Mouse (Mus musculus) stomach, postnatal 0 days (tissue): ENCODE data around the gene Dazap1. TPM values are rescaled to one million over a fixed set of nuclear protein-coding genes. Genes with fewer than 3 reads are reported as not detected.
A peak's percentile ranks its signal among the peaks of the same experiment; 100 is the strongest.

Source experiments
- ATAC-seq: fragments of 200-750 bp; cut with Nextera tagmentation; 2 replicates; pipeline ENCODE4 v1.8.0; 2017; ENCODE audit not compliant: low FRiP score, low TSS enrichment
- DNase-seq: peaks from one replicate; pipeline ENCODE4 v3.0.0-alpha.2; 2016; ENCODE audit warnings: low spot score
- H3K27ac ChIP-seq: fragments of 300-500 bp; sonication (generic); replicated peaks from 2 replicates; pipeline ENCODE4 v1.5.1; 2014; ENCODE audit warnings: mild to moderate bottlenecking, control low read depth
- H3K27me3 ChIP-seq: fragments of 300-500 bp; sonication (generic); 2 replicates; pipeline ENCODE4 v1.6.1; 2014; ENCODE audit warnings: low read length; ENCODE audit not compliant: control insufficient read depth, insufficient read depth
- H3K36me3 ChIP-seq: fragments of 300-500 bp; sonication (generic); 2 replicates; pipeline ENCODE4 v1.6.1; 2014; ENCODE audit warnings: low read length, mixed read lengths; ENCODE audit not compliant: control insufficient read depth, insufficient read depth
- H3K4me1 ChIP-seq: fragments of 300-500 bp; sonication (generic); replicated peaks from 2 replicates; pipeline ENCODE4 v1.6.1; 2014; ENCODE audit warnings: antibody characterized with exemption; ENCODE audit not compliant: control insufficient read depth, insufficient read depth
- H3K4me2 ChIP-seq: fragments of 300-500 bp; sonication (generic); replicated peaks from 2 replicates; pipeline ENCODE4 v1.6.1; 2014; ENCODE audit warnings: low read depth, mild to moderate bottlenecking, control low read depth, moderate library complexity
- H3K4me3 ChIP-seq: fragments of 300-500 bp; sonication (generic); 2 replicates; pipeline ENCODE4 v1.5.1; 2014; ENCODE audit warnings: low read depth, low read length, control low read depth
- H3K9ac ChIP-seq: fragments of 300-500 bp; sonication (generic); 2 replicates; pipeline ENCODE4 v1.6.1; 2014; ENCODE audit warnings: mild to moderate bottlenecking, low read length, control low read depth, mixed read lengths
- H3K9me3 ChIP-seq: fragments of 300-500 bp; sonication (generic); 2 replicates; pipeline ENCODE4 v1.6.1; 2016; ENCODE audit warnings: low read length; ENCODE audit not compliant: control insufficient read depth
- CTCF ChIP-seq: IDR thresholded peaks from 2 replicates; pipeline ENCODE4 v1.5.1; 2016; ENCODE audit warnings: antibody characterized with exemption, low read depth, mild to moderate bottlenecking, moderate library complexity
- EP300 ChIP-seq: optimal IDR thresholded peaks from 2 replicates; pipeline ENCODE3; 2016; ENCODE audit warnings: antibody characterized with exemption
- WGBS: fragments of 180-500 bp; shearing (Covaris S2); extraction: QIAGEN DNeasy Blood & Tissue Kit; methylation state at CpG from one replicate; pipeline ENCODE4 v1.1.7; 2014; 5-methylcytosine and 5-hydroxymethylcytosine counted together
- polyA plus RNA-seq: library from polyadenylated mRNA; unstranded; fragments of >200 nt; fragmentation: Nextera tagmentation; extraction: Ambion mirVana; gene quantifications from 2 replicates; pipeline ENCODE4 v1.2.1, GENCODE M21; 2015

Dazap1 gene
- polyA plus RNA-seq, 1 experiment from 2014 or later = 27.4 TPM

DNA sequence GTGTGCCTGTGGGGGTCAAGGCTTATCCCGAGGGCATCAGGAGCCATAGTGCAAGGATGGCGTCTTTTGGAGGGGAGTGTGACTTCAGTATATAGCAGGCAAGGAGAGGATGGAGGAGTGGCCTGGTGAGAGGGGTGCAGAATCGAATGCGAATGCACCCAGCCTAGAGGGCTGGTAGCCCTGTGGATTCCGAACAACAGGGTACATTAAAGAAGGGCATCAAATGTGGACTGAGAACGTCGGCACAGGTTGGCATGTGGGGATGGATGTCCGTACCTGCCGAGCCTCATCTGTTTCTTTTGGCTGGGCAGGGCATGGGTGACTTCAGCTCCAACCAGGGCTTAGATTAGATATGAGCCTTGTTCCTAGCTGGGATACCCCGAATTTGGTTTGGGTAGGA lies 38.5 kb downstream of the Dazap1 start:
- ATAC-seq (no peak), DNase-seq (no peak)
- peaks cover 6% of the 10 kb centered on the region for H3K27me3 ChIP-seq
- H3K9me3 ChIP-seq = no peaks in the 10 kb centered on the region
- H3K4me2 ChIP-seq = no peak overlapping the region
- no peak overlapping the region for H3K9ac ChIP-seq
- no peak overlapping the region for H3K27ac ChIP-seq
- TF ChIP-seq EP300 (no peak), CTCF (no peak)
- no peak overlapping the region for H3K4me3 ChIP-seq
- H3K36me3 ChIP-seq = no peaks in the 10 kb centered on the region
- no peaks in the 10 kb centered on the region for H3K4me1 ChIP-seq
- 56% methylated on average over 10 of the region's 10 CpGs for WGBS

DNA sequence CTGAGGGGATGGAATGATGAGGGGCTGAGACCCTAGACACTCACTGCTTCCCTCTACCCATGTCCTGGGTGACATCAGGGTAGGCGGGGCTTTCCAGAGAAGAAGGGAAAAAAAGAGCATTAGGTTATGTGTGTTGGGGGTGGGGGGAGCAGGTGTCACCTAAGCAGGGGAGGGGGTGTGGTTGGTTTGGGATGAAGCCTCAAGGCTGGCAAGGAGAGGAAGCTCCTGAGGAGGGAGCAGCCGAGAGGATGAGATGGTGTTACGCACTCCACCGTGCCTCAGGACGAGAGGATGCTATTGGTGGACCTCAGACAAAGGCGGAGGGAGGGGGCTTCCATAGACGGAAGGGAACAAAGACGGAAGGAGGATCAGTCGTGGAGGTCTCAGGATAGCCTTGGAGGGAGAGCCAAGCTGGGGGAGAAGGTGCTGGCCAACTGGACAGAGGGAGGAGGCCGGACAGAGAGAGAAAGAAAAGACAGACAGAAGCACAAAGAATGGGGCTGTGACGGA lies 39.4 kb downstream of the Dazap1 start:
- H3K27me3 ChIP-seq = peaks cover 6% of the 10 kb centered on the region
- H3K36me3 ChIP-seq = no peaks in the 10 kb centered on the region
- no peaks in the 10 kb centered on the region for H3K9me3 ChIP-seq
- ATAC-seq (no peak), DNase-seq (no peak)
- no peaks in the 10 kb centered on the region for H3K4me1 ChIP-seq
- 36% methylated on average over 11 of the region's 11 CpGs for WGBS
- H3K9ac ChIP-seq = no peak overlapping the region
- no peak overlapping the region for H3K27ac ChIP-seq
- TF ChIP-seq CTCF (no peak), EP300 (no peak)
- no peak overlapping the region for H3K4me3 ChIP-seq
- H3K4me2 ChIP-seq = no peak overlapping the region

DNA sequence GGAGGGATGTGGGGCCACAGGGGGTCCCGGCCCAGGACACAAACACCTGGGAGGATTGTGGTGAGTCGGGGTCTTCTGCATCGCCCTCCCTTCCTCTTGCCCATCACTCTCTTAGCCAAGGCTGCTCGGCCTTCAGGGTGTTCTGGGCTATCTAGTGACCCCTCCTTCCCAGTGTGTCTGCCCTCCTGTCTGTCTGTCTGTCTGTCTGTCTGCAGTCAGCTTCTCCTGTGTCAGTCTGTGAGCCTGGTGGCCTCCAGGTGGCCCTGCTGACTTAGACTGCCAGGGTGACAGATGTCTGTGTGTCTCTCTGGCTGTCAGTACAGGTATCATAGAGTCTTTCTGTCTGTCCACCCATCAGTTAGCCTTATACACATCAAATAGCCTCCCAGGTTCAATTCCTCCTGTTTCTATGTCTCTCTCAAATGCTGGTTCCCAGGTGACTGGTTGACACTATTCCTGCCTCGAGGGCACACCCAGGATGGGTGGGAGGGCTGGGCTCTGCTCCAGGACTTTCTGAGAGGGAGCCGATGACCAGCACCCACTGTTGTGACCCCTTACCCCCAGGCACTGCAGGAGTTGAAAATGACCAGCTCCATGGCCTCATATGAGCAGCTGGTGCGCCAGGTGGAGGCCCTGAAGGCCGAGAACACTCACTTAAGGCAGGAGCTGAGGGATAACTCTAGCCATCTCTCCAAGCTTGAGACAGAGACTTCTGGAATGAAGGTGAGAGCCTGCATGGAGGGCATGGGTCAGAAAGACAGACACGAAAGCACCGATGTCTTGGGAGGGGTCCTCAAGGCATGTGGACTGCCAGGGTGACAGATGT lies 40.2 kb downstream of the Dazap1 start:
- no peak for DNase-seq
- H3K27ac ChIP-seq = peak overlapping the region; percentile 35; the same call in 1 of the 2 replicates
- H3K4me1 ChIP-seq = no peaks in the 10 kb centered on the region
- no peak overlapping the region for H3K9ac ChIP-seq
- H3K36me3 ChIP-seq = no peaks in the 10 kb centered on the region
- no peaks in the 10 kb centered on the region for H3K9me3 ChIP-seq
- peaks cover 6% of the 10 kb centered on the region for H3K27me3 ChIP-seq
- TF ChIP-seq EP300 (no peak), CTCF (no peak)
- no peak overlapping the region for H3K4me3 ChIP-seq
- WGBS = 80% methylated on average over 10 of the region's 10 CpGs
- ATAC-seq = no peak
- H3K4me2 ChIP-seq = no peak overlapping the region

DNA sequence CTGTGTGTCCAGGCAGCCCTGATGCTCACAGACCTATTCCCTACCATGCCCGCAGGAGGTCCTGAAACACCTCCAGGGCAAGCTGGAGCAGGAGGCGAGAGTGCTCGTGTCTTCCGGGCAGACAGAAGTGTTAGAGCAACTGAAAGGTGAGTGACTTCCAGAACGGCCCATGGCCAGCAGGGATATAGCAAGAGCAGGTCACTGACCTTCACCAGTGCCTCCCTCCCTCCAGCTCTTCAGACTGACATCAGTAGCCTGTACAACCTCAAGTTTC lies 40.7 kb downstream of the Dazap1 start:
- Histone ChIP-seq H3K4me2 (0 out of 2 replicates have a peak overlapping the region, but pooled peaks have one; percentile 8), H3K27ac (peak overlapping the region; percentile 35; the same call in 1 of the 2 replicates), H3K4me1 (no peaks in the 10 kb centered on the region), H3K36me3 (no peaks in the 10 kb centered on the region), H3K9me3 (no peaks in the 10 kb centered on the region), H3K4me3 (no peak overlapping the region), H3K9ac (no peak overlapping the region; the same call in 1 of the 2 replicates), H3K27me3 (peaks cover 6% of the 10 kb centered on the region)
- 68% methylated on average over 5 of the region's 5 CpGs for WGBS
- no peak for TF ChIP-seq CTCF
- TF ChIP-seq EP300 = no peak
- DNase-seq = no peak
- no peak for ATAC-seq

DNA sequence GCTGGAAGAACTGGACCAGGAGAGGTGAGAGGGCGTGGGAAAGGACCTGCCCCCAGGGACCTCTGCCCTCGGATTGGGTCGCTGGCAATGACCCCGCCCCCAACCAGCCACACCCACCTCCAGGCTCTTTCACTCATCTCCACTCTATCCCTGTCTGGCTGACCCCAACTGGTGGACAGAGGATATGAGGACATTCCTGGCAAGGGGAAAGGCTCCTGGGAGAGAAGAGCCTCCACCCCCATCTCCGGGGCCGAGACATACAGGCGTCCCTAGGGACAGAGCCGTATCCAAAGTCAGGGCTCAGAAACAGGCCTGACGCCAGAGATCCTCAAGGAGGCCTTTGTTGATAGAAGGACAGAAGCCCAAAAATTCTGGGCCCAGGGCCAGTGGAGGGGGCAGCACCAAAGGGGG lies 41.2 kb downstream of the Dazap1 start:
- TF ChIP-seq EP300 = no peak
- TF ChIP-seq CTCF = no peak
- no peaks in the 10 kb centered on the region for H3K9me3 ChIP-seq
- 22% methylated on average over 9 of the region's 9 CpGs for WGBS
- no peak overlapping the region for H3K4me3 ChIP-seq
- DNase-seq (peak; percentile 59), ATAC-seq (peak; percentile 63; the same call in 1 of the 2 replicates)
- 0 out of 2 replicates have a peak overlapping the region, but pooled peaks have one; percentile 8 for H3K4me2 ChIP-seq
- H3K27ac ChIP-seq = peak overlapping the region; percentile 35; the same call in 1 of the 2 replicates
- H3K36me3 ChIP-seq = no peaks in the 10 kb centered on the region
- H3K9ac ChIP-seq = no peak overlapping the region; the same call in 1 of the 2 replicates
- H3K27me3 ChIP-seq = peaks cover 6% of the 10 kb centered on the region
- H3K4me1 ChIP-seq = no peaks in the 10 kb centered on the region

DNA sequence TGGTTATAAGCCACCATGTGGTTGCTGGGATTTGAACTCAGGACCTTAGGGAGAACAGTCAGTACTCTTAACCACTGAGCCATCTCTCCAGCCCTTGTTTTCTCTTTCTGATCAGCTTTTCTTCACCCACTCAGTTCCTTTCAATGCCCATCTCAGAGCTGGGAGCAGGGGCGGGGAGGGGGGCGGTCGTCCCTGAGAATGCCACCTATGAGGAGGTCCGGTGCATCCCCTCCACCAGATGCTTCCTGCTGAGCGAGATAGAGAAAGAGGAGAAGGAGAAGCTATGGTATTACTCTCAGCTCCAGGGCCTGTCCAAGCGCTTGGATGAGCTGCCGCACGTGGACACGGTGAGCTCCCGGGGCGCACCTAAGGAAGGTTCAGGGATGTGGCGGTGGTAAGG lies 43.2 kb downstream of the Dazap1 start:
- Histone ChIP-seq H3K4me1 (no peaks in the 10 kb centered on the region), H3K36me3 (no peaks in the 10 kb centered on the region), H3K4me2 (no peak overlapping the region), H3K4me3 (no peak overlapping the region), H3K27ac (no peak overlapping the region), H3K9ac (no peak overlapping the region), H3K27me3 (peaks cover 6% of the 10 kb centered on the region; the same call in 1 of the 2 replicates), H3K9me3 (no peaks in the 10 kb centered on the region)
- no peak for TF ChIP-seq CTCF
- no peak for TF ChIP-seq EP300
- ATAC-seq = no peak
- WGBS = 38% methylated on average over 12 of the region's 12 CpGs
- no peak for DNase-seq
